Mouse (Mus musculus) left cerebral cortex, postnatal 4 days (tissue): ENCODE results near the gene Fnbp1l. TPM values are rescaled to one million over a fixed set of nuclear protein-coding genes. Genes with fewer than 3 reads are reported as not detected.

Source experiments
- DNase-seq: peaks from one replicate; pipeline ENCODE4 v3.0.0-alpha.2; 2022
- intact Hi-C: fragments of 180-260 bp; cut with DNase I; formaldehyde crosslinking; loops from one replicate; pipeline ENCODE4 v1.15.1; 2025
- total RNA-seq, 2 experiments: library from RNA; stranded (reverse); gene quantifications; 2 replicates each; pipeline ENCODE4 v1.2.3; 2021

The Fnbp1l gene
- total RNA-seq, 2 experiments from 2014 or later: 474 to 513 TPM

- DNase-seq: no peak
- intact Hi-C loops: no loop called here
These were observed 79.4 kb downstream of the Fnbp1l start for GRCm38 (mm10) chr3:122539961-122540690.

- intact Hi-C loops: no loop called here
- DNase-seq: no peak
These were observed 80.7 kb downstream of the Fnbp1l start for GRCm38 (mm10) chr3:122538851-122539250.

- no peak for DNase-seq
- intact Hi-C loops: no loop called here
These were observed 83.4 kb downstream of the Fnbp1l start for GRCm38 (mm10) chr3:122535938-122536703.

GRCm38 (mm10) chr3:122528477-122528876 is 91.0 kb downstream of the Fnbp1l start:
- intact Hi-C loops: no loop called here
- DNase-seq: no peak

GRCm38 (mm10) chr3:122521294-122521693 is 98.2 kb downstream of the Fnbp1l start:
- no peak for DNase-seq
- intact Hi-C loops: no loop called here

GRCm38 (mm10) chr3:122520875-122521274 is 98.6 kb downstream of the Fnbp1l start:
- DNase-seq: no peak
- intact Hi-C loops: no loop called here

GRCm38 (mm10) chr3:122520365-122520764 is 99.2 kb downstream of the Fnbp1l start:
- no peak for DNase-seq
- intact Hi-C loops: no loop called here

- intact Hi-C loops: no loop called here
- no peak for DNase-seq
These were observed 100.4 kb downstream of the Fnbp1l start for GRCm38 (mm10) chr3:122519082-122519481.

- intact Hi-C loops: no loop called here
These were observed 101.2 kb downstream of the Fnbp1l start for GRCm38 (mm10) chr3:122518231-122518736.

GRCm38 (mm10) chr3:122517726-122518125 is 101.8 kb downstream of the Fnbp1l start:
- DNase-seq: peak; percentile 59
- intact Hi-C loops: no loop called here

More at GRCm38 (mm10) chr3:122518231-122518736, 101.2 kb downstream of the Fnbp1l start:
- peak; percentile 44 for DNase-seq

- intact Hi-C loops: no loop called here
- DNase-seq: no peak
These were observed 103.2 kb downstream of the Fnbp1l start for GRCm38 (mm10) chr3:122516327-122516695.

- intact Hi-C loops: no loop called here
- DNase-seq: no peak
These were observed 103.8 kb downstream of the Fnbp1l start for GRCm38 (mm10) chr3:122515568-122516326.

GRCm38 (mm10) chr3:122512725-122513375 is 106.7 kb downstream of the Fnbp1l start:
- DNase-seq: no peak
- intact Hi-C loops: no loop called here

- no peak for DNase-seq
These were observed 107.5 kb downstream of the Fnbp1l start for GRCm38 (mm10) chr3:122511721-122512619.

GRCm38 (mm10) chr3:122510932-122511331 is 108.6 kb downstream of the Fnbp1l start:
- no peak for DNase-seq

More at GRCm38 (mm10) chr3:122511721-122512619, 107.5 kb downstream of the Fnbp1l start:
- intact Hi-C loops: no loop called here

GRCm38 (mm10) chr3:122510240-122510750 is 109.2 kb downstream of the Fnbp1l start:
- no peak for DNase-seq
- intact Hi-C loops: no loop called here

More at GRCm38 (mm10) chr3:122510932-122511331, 108.6 kb downstream of the Fnbp1l start:
- intact Hi-C loops: no loop called here

GRCm38 (mm10) chr3:122509534-122510239 is 109.8 kb downstream of the Fnbp1l start:
- DNase-seq: no peak
- intact Hi-C loops: no loop called here

- DNase-seq: peak; percentile 73
- intact Hi-C loops: no loop called here
These were observed 110.4 kb downstream of the Fnbp1l start for GRCm38 (mm10) chr3:122509084-122509483.

GRCm38 (mm10) chr3:122507826-122508225 is 111.7 kb downstream of the Fnbp1l start:
- intact Hi-C loops: no loop called here
- DNase-seq: no peak
